Mouse (Mus musculus): ENCODE measurements around the gene Chrna7.

DNA sequence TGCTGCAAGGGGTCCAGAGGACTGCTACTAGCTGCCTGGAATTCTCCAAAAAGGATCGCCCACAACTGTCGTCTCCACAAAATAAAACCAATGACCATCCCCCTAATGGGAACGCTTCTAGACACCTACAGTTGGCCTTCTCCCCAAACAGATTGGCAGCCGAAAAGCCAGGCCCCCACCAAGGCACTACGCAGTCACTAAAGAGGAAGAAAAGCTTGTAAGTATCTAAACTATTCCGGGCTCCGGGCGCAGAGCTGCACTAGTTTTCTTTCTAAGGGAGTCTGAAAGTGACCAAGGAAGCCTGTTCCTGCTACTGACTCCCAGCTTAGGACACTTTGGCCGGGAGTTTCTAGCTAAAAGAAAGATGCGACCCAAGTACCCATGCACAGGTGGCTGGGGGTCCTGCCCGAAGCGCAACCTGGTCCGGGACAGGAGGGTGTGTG lies 707 bp downstream of the Chrna7 start:
- TF ChIP-seq SRF (IDR thresholded peaks at IDR 0.05; ENCODE audit: control insufficient read depth, insufficient read length, low read depth) (no peak), POLR2A (IDR thresholded peaks at IDR 0.05; ENCODE audit: insufficient read length, low read depth) (no peak), CEBPB (IDR thresholded peaks at IDR 0.05; ENCODE audit: insufficient read depth, poor library complexity, severe bottlenecking) (no peak), MYOG (IDR thresholded peaks at IDR 0.05; ENCODE audit: control insufficient read depth in 1 of 3, insufficient read depth in 1 of 3, insufficient read length in 2 of 3, low read depth in 2 of 3) (no peak)

Data from myocyte (in vitro differentiated cells).